10 mouse cellular contexts compared by ENCODE assay signal in the genomic region with DNA sequence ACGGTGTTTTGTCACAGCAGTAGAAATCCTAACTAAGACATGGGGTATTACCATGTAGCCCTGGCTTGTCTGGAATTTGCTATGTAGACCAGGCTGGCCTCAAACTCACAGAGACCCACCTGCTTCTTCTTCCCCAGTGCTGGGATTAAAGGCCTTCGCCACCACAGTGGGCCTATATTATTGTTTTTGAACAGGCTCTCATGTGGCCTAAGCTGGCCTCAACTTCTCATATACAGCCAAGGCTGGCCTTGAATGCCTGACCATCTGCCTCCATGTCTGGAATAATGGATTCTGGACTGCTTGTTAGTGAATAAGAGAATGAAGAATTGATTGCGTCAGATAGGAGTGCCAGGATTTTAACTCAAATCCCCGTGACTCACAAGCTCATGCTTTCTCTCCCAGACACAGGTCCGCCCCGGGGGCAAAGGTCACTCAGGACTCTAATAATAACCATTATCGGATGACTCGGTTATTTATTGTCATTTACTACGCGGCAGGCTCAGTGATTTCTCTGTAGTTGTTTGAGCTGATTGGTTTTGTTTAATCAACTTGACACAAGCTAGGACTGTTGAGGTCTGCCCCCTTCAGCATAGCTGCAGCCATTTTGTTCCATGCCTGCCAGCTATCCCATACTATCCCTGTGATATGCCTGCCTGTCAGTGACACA. TPM values are rescaled to one million over a fixed set of nuclear protein-coding genes. Genes with fewer than 3 reads are reported as not detected.
DNase-seq lines count a peak whose midpoint lies in the region; ATAC-seq and TF ChIP-seq lines count a peak whose summit lies in the region.
"Had no signal": no experiment of that assay in that cellular context is flagged by ENCODE, and none has a peak within 500 bp of the region (broad histone marks: within the 10 kb centered on the region; RNA-seq: fewer than 3 reads in every experiment).

No protein-coding gene starts in this region.

- H3K27me3 ChIP-seq in liver, postnatal 0 days (ENCODE audit: insufficient read depth, low read length), result no peaks in the 10 kb centered on the region
- H3K27me3 ChIP-seq in liver, embryonic 12.5 days (replicated peaks), result no peaks in the 10 kb centered on the region
- H3K27me3 ChIP-seq: forebrain, embryonic 12.5 days had no signal

- no peaks in the 10 kb centered on the region for H3K4me1 ChIP-seq in liver, postnatal 0 days (ENCODE audit: insufficient read depth)
- H3K4me1 ChIP-seq in liver, embryonic 12.5 days, result peaks cover 17% of the 10 kb centered on the region; the same call in 1 of the 2 replicates
- H3K4me1 ChIP-seq: forebrain, embryonic 12.5 days had no signal

- peak; percentile 70 for ATAC-seq in liver, postnatal 0 days
- no peak for ATAC-seq in liver, embryonic 12.5 days

- peak; percentile 42 for DNase-seq in liver, postnatal 0 days
- DNase-seq in adipocyte (ENCODE audit: low spot score), result peak; percentile 60
- DNase-seq in embryo, embryonic 11 days, result peak; percentile 39
- DNase-seq in retina, postnatal 1 day, result peak; percentile 34
- DNase-seq in thymus, postnatal 14 days, result no peak
- no peak for DNase-seq in right cerebral cortex, postnatal 10 days (ENCODE audit: low spot score in 2 of 2)
- DNase-seq: heart, postnatal 4 days had no signal

- TF ChIP-seq EP300 in liver, postnatal 0 days (IDR thresholded peaks at IDR 0.05; ENCODE audit: low read depth), result no peak

- H3K36me3 ChIP-seq in liver, postnatal 0 days (replicated peaks; ENCODE audit: insufficient read depth, low read length), result no peaks in the 10 kb centered on the region
- H3K36me3 ChIP-seq in liver, embryonic 12.5 days, result no peaks in the 10 kb centered on the region
- H3K36me3 ChIP-seq: forebrain, embryonic 12.5 days had no signal

- H3K9ac ChIP-seq in liver, postnatal 0 days (replicated peaks), result no peak overlapping the region
- no peak overlapping the region for H3K9ac ChIP-seq in liver, embryonic 12.5 days
- H3K9ac ChIP-seq: forebrain, embryonic 12.5 days; liver, embryonic 14.5 days had no signal

- 65% methylated on average over 10 of the region's 10 CpGs for WGBS in liver, postnatal 0 days (ENCODE audit: insufficient replicate concordance)
- WGBS in liver, embryonic 12.5 days (ENCODE audit: insufficient replicate concordance), result 70% methylated on average over 10 of the region's 10 CpGs

- H3K4me2 ChIP-seq in liver, postnatal 0 days (ENCODE audit: low read depth, low read length), result no peak overlapping the region
- H3K4me2 ChIP-seq in liver, embryonic 12.5 days, result no peak overlapping the region
- H3K4me2 ChIP-seq: forebrain, embryonic 12.5 days had no signal

- H3K27ac ChIP-seq in liver, postnatal 0 days (ENCODE audit: low read depth), result no peak overlapping the region
- H3K27ac ChIP-seq in liver, embryonic 12.5 days, result no peak overlapping the region
- H3K27ac ChIP-seq: forebrain, embryonic 12.5 days; liver, embryonic 14.5 days had no signal

- H3K4me3 ChIP-seq in liver, postnatal 0 days (ENCODE audit: low read depth, low read length), result no peak overlapping the region
- no peak overlapping the region for H3K4me3 ChIP-seq in liver, embryonic 12.5 days
- H3K4me3 ChIP-seq: forebrain, embryonic 12.5 days had no signal

- TF ChIP-seq CTCF in liver, postnatal 0 days (IDR thresholded peaks at IDR 0.05; ENCODE audit: low read depth), result no peak

- H3K9me3 ChIP-seq in liver, postnatal 0 days (ENCODE audit: low read length), result no peaks in the 10 kb centered on the region
- no peaks in the 10 kb centered on the region for H3K9me3 ChIP-seq in liver, embryonic 12.5 days (replicated peaks)
- H3K9me3 ChIP-seq: forebrain, embryonic 12.5 days had no signal

RNA-seq across cellular contexts. Expression of a gene that starts 1.9 kb away (rescaled TPM):
- 0.69 and 0.89 TPM in 2 replicates for polyA plus RNA-seq in liver, postnatal 0 days (2015; fragmentation: Nextera tagmentation; extraction: Ambion mirVana)
- polyA plus RNA-seq in liver, embryonic 12.5 days (2016; fragmentation: Nextera tagmentation; extraction: Ambion mirVana), result 0.26 and 0.30 TPM in 2 replicates
- polyA plus RNA-seq: forebrain, embryonic 12.5 days had no signal

RNA-seq across cellular contexts. Expression of a gene that starts 12.8 kb away (rescaled TPM):
- polyA plus RNA-seq in liver, postnatal 0 days (2015; fragmentation: Nextera tagmentation; extraction: Ambion mirVana), result not detected in 2 replicates
- not detected in 2 replicates for polyA plus RNA-seq in liver, embryonic 12.5 days (2016; fragmentation: Nextera tagmentation; extraction: Ambion mirVana)
- polyA plus RNA-seq: forebrain, embryonic 12.5 days; liver, embryonic 14.5 days had no signal

RNA-seq across cellular contexts. Expression of a gene that starts 31.5 kb away (rescaled TPM):
- polyA plus RNA-seq in liver, postnatal 0 days (2015; fragmentation: Nextera tagmentation; extraction: Ambion mirVana), result 2.2 and 3.0 TPM in 2 replicates
- 3.6 and 3.9 TPM in 2 replicates for polyA plus RNA-seq in liver, embryonic 12.5 days (2016; fragmentation: Nextera tagmentation; extraction: Ambion mirVana)

RNA-seq across cellular contexts. Expression of a gene that starts 38.8 kb away (rescaled TPM):
- not detected in 2 replicates for polyA plus RNA-seq in liver, postnatal 0 days (2015; fragmentation: Nextera tagmentation; extraction: Ambion mirVana)
- polyA plus RNA-seq in liver, embryonic 12.5 days (2016; fragmentation: Nextera tagmentation; extraction: Ambion mirVana), result not detected in 2 replicates
- polyA plus RNA-seq: forebrain, embryonic 12.5 days; liver, embryonic 14.5 days had no signal

Comparison
In these comparisons a context has a peak if more than half of its experiments do, and no peak if none do; other contexts are left out.
1. DNase-seq: peak in liver, postnatal 0 days (single experiment), adipocyte (single experiment), embryo, embryonic 11 days (single experiment) and retina, postnatal 1 day (single experiment); none in thymus, postnatal 14 days (single experiment) and right cerebral cortex, postnatal 10 days (0 of 2).